43 mouse cellular contexts compared by ENCODE assay signal in the genomic region with DNA sequence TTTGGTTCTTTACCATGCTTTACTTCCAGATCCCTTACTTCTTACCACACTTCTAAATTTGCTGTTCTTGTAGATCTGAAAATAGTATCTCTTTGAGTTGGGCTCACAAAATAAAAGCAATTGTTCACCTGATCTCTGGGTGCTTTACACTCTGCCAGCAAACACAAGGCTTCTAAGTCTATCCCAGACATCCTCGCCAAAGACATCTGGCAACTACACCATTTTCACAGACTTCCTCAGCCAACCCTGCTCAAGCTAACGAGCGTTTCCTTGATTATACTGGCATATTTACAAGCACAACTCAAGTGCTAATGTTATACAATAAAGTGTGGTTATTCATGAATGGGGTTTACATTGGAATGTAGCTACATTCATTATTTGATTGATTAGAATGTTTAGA. TPM values are rescaled to one million over a fixed set of nuclear protein-coding genes. Genes with fewer than 3 reads are reported as not detected.
DNase-seq lines count a peak whose midpoint lies in the region; ATAC-seq and TF ChIP-seq lines count a peak whose summit lies in the region.
"Had no signal": no experiment of that assay in that cellular context is flagged by ENCODE, and none has a peak within 500 bp of the region (broad histone marks: within the 10 kb centered on the region; RNA-seq: fewer than 3 reads in every experiment).

No protein-coding gene starts in this region.

- peak; percentile 7 for DNase-seq in hindbrain, postnatal 0 days (ENCODE audit: low spot score)
- no peak for DNase-seq in hindbrain, embryonic 10.5 days (ENCODE audit: low spot score)
- DNase-seq in brain, adult 2 months (ENCODE audit: low read depth, low spot score) = peak; percentile 37
- DNase-seq in brain, embryonic 14.5 days (ENCODE audit: low read depth) = peak; percentile 85
- no peak for DNase-seq in B cell, adult 2 months
- DNase-seq: adrenal gland, adult 2 months; adrenal gland, postnatal 36 days; cerebellum, adult 9-11 months; kidney, adult 18-20 months; kidney, postnatal 25 days; liver, embryonic 13.5 days; lung, adult 18-20 months; lung, postnatal 4 days; right cerebral cortex, postnatal 25 days had no signal

- no peaks in the 10 kb centered on the region for H3K36me3 ChIP-seq in forebrain, embryonic 16.5 days (ENCODE audit: control insufficient read depth, insufficient read depth)
- H3K36me3 ChIP-seq in forebrain, embryonic 12.5 days (replicated peaks) = no peaks in the 10 kb centered on the region
- H3K36me3 ChIP-seq in hindbrain, postnatal 0 days (ENCODE audit: insufficient read depth, low read length) = no peaks in the 10 kb centered on the region
- H3K36me3 ChIP-seq in hindbrain, embryonic 10.5 days = no peaks in the 10 kb centered on the region
- H3K36me3 ChIP-seq: heart, embryonic 10.5 days; hindbrain, embryonic 15.5 days; kidney, embryonic 15.5 days; limb, embryonic 10.5 days; limb, embryonic 15.5 days; liver, embryonic 13.5 days; midbrain, embryonic 13.5 days; stomach, embryonic 15.5 days had no signal

- WGBS in forebrain, embryonic 16.5 days = 30% methylated on average over 3 of the region's 3 CpGs
- WGBS in forebrain, embryonic 12.5 days = 68% methylated on average over 3 of the region's 3 CpGs
- WGBS in hindbrain, postnatal 0 days = 58% methylated on average over 3 of the region's 3 CpGs
- 93% methylated on average over 3 of the region's 3 CpGs for WGBS in hindbrain, embryonic 10.5 days

- no peak overlapping the region for H3K4me2 ChIP-seq in forebrain, embryonic 16.5 days (ENCODE audit: low read length)
- no peak overlapping the region for H3K4me2 ChIP-seq in forebrain, embryonic 12.5 days
- H3K4me2 ChIP-seq in hindbrain, postnatal 0 days (ENCODE audit: low read depth, low read length) = no peak overlapping the region
- H3K4me2 ChIP-seq: hindbrain, embryonic 15.5 days; kidney, embryonic 15.5 days; limb, embryonic 15.5 days; liver, embryonic 13.5 days; midbrain, embryonic 13.5 days; stomach, embryonic 15.5 days had no signal

- peak; percentile 77 for ATAC-seq in forebrain, embryonic 16.5 days
- no peak for ATAC-seq in forebrain, embryonic 12.5 days (ENCODE audit: low FRiP score)
- no peak for ATAC-seq in hindbrain, postnatal 0 days
- ATAC-seq: activated CD4-positive, CD25-positive, alpha-beta regulatory T cell, adult 4 months; lung, postnatal 0 days; midbrain, embryonic 13.5 days had no signal

- H3K4me3 ChIP-seq in forebrain, embryonic 16.5 days (replicated peaks; ENCODE audit: low read length) = no peak overlapping the region
- no peak overlapping the region for H3K4me3 ChIP-seq in forebrain, embryonic 12.5 days (replicated peaks)
- H3K4me3 ChIP-seq in hindbrain, postnatal 0 days (ENCODE audit: low read length) = no peak overlapping the region
- no peak overlapping the region for H3K4me3 ChIP-seq in hindbrain, embryonic 10.5 days
- H3K4me3 ChIP-seq: erythroblast, embryonic 14.5 days; heart, embryonic 10.5 days; hindbrain, embryonic 15.5 days; kidney, embryonic 15.5 days; layer of hippocampus, adult 2 months; limb, embryonic 10.5 days; limb, embryonic 15.5 days; liver, embryonic 13.5 days; megakaryocyte, embryonic 14.5 days; midbrain, embryonic 13.5 days; stomach, embryonic 15.5 days had no signal

- H3K27ac ChIP-seq in forebrain, embryonic 16.5 days (ENCODE audit: low read length) = no peak overlapping the region
- H3K27ac ChIP-seq in forebrain, embryonic 12.5 days = no peak overlapping the region
- no peak overlapping the region for H3K27ac ChIP-seq in hindbrain, postnatal 0 days
- H3K27ac ChIP-seq in hindbrain, embryonic 10.5 days = no peak overlapping the region
- H3K27ac ChIP-seq: heart, embryonic 10.5 days; hindbrain, embryonic 15.5 days; kidney, embryonic 15.5 days; limb, embryonic 10.5 days; limb, embryonic 15.5 days; liver, embryonic 13.5 days; midbrain, embryonic 13.5 days; stomach, embryonic 15.5 days had no signal

- peaks cover 7% of the 10 kb centered on the region for H3K4me1 ChIP-seq in forebrain, embryonic 16.5 days (replicated peaks; ENCODE audit: control insufficient read depth, insufficient read depth, low read length)
- no peaks in the 10 kb centered on the region for H3K4me1 ChIP-seq in forebrain, embryonic 12.5 days
- no peaks in the 10 kb centered on the region; the same call in 1 of the 2 replicates for H3K4me1 ChIP-seq in hindbrain, postnatal 0 days (ENCODE audit: insufficient read depth, low read length)
- H3K4me1 ChIP-seq in hindbrain, embryonic 10.5 days (replicated peaks) = no peaks in the 10 kb centered on the region
- H3K4me1 ChIP-seq: hindbrain, embryonic 15.5 days; limb, embryonic 15.5 days; liver, embryonic 13.5 days; megakaryocyte, embryonic 14.5 days; stomach, embryonic 15.5 days had no signal

- no peak for TF ChIP-seq CTCF in hindbrain, postnatal 0 days (IDR thresholded peaks at IDR 0.05; ENCODE audit: low read depth)
- TF ChIP-seq CTCF in brain, embryonic 14.5 days (IDR thresholded peaks at IDR 0.05; ENCODE audit: borderline replicate concordance, extremely low read depth, insufficient read depth, insufficient read length) = no peak

- TF ChIP-seq POLR2A in brain, embryonic 14.5 days (IDR thresholded peaks at IDR 0.05; ENCODE audit: borderline replicate concordance, extremely low read depth, insufficient read depth, insufficient read length, poor library complexity, severe bottlenecking) = no peak

- no peak overlapping the region for H3K9ac ChIP-seq in forebrain, embryonic 16.5 days (replicated peaks; ENCODE audit: low read depth, low read length)
- no peak overlapping the region for H3K9ac ChIP-seq in forebrain, embryonic 12.5 days
- H3K9ac ChIP-seq in hindbrain, postnatal 0 days (replicated peaks; ENCODE audit: low read length) = no peak overlapping the region
- H3K9ac ChIP-seq: hindbrain, embryonic 15.5 days; kidney, embryonic 15.5 days; limb, embryonic 15.5 days; liver, embryonic 13.5 days; midbrain, embryonic 13.5 days; stomach, embryonic 15.5 days had no signal

- no peaks in the 10 kb centered on the region for H3K27me3 ChIP-seq in forebrain, embryonic 16.5 days (replicated peaks; ENCODE audit: control insufficient read depth, insufficient read depth, low read length)
- H3K27me3 ChIP-seq in forebrain, embryonic 12.5 days = no peaks in the 10 kb centered on the region
- H3K27me3 ChIP-seq in hindbrain, postnatal 0 days (ENCODE audit: insufficient read depth, low read length) = no peaks in the 10 kb centered on the region
- H3K27me3 ChIP-seq in hindbrain, embryonic 10.5 days (ENCODE audit: insufficient read depth, poor library complexity, severe bottlenecking) = no peaks in the 10 kb centered on the region
- H3K27me3 ChIP-seq: CH12.LX; hindbrain, embryonic 15.5 days; kidney, embryonic 15.5 days; limb, embryonic 15.5 days; liver, embryonic 13.5 days; megakaryocyte, embryonic 14.5 days; midbrain, embryonic 13.5 days; stomach, embryonic 15.5 days had no signal

- H3K9me3 ChIP-seq in forebrain, embryonic 16.5 days (ENCODE audit: control insufficient read depth, low read length) = no peaks in the 10 kb centered on the region
- H3K9me3 ChIP-seq in forebrain, embryonic 12.5 days = no peaks in the 10 kb centered on the region
- no peaks in the 10 kb centered on the region for H3K9me3 ChIP-seq in hindbrain, postnatal 0 days (ENCODE audit: low read length)
- H3K9me3 ChIP-seq in hindbrain, embryonic 10.5 days = no peaks in the 10 kb centered on the region
- H3K9me3 ChIP-seq: heart, embryonic 10.5 days; hindbrain, embryonic 15.5 days; kidney, embryonic 15.5 days; limb, embryonic 10.5 days; limb, embryonic 15.5 days; liver, embryonic 13.5 days; megakaryocyte, embryonic 14.5 days; midbrain, embryonic 13.5 days; stomach, embryonic 15.5 days had no signal

RNA-seq across cellular contexts. Expression of a gene that starts 56.8 kb away (rescaled TPM):
- polyA plus RNA-seq in forebrain, embryonic 16.5 days (2015; fragmentation: Nextera tagmentation; extraction: Ambion mirVana) = not detected in 2 replicates
- polyA plus RNA-seq in forebrain, embryonic 12.5 days (2016; fragmentation: Nextera tagmentation; extraction: Ambion mirVana) = not detected in 2 replicates
- total RNA-seq in hindbrain, postnatal 0 days (2014; rRNA removed) = not detected in 2 replicates
- polyA plus RNA-seq in hindbrain, postnatal 0 days (2015; fragmentation: Nextera tagmentation; extraction: Ambion mirVana) = not detected in 2 replicates
- polyA plus RNA-seq in hindbrain, embryonic 10.5 days (2016; fragmentation: Nextera tagmentation; extraction: Ambion mirVana) = not detected in 2 replicates
- polyA plus RNA-seq in brain, embryonic 14.5 days (2012; rRNA removed) = not detected in 2 replicates
- total RNA-seq: adrenal gland, adult 2 months; adrenal gland, postnatal 36 days; CH12.LX; ES-E14; gastrocnemius, adult 8-10 months; gastrocnemius, postnatal 4 days; hematopoietic stem cell, adult 5-6 weeks; layer of hippocampus, adult 2 months; layer of hippocampus, postnatal 25 days; left cerebral cortex, adult 8-10 months; monocyte, adult 5-6 weeks had no signal
- polyA plus RNA-seq: activated CD4-positive, CD25-positive, alpha-beta regulatory T cell, adult 4 months; adrenal gland, adult 2 months; C2C12; cortical plate, adult 2 months; embryonic facial prominence, embryonic 14.5 days; erythroblast, embryonic 14.5 days; heart, embryonic 10.5 days; heart, embryonic 16.5 days; hindbrain, embryonic 15.5 days; intestine, embryonic 14.5 days; kidney, embryonic 15.5 days; limb, embryonic 10.5 days; limb, embryonic 15.5 days; liver, embryonic 13.5 days; lung, postnatal 0 days; midbrain, embryonic 13.5 days; neural tube, embryonic 14.5 days; stomach, embryonic 15.5 days; urinary bladder, adult 2 months had no signal

Comparison
In these comparisons a context has a peak if more than half of its experiments do, and no peak if none do; other contexts are left out.
1. DNase-seq: peak in hindbrain, postnatal 0 days (single experiment), brain, adult 2 months (single experiment) and brain, embryonic 14.5 days (single experiment); none in hindbrain, embryonic 10.5 days (single experiment) and B cell, adult 2 months (0 of 2).